Mouse (Mus musculus) retina, postnatal 7 days (tissue): ENCODE data around the gene Dock3.
A peak's percentile ranks its signal among the peaks of the same experiment; 100 is the strongest.
"Not testable (repeated sequence)": the region's sequence is repeated elsewhere in the genome, so short reads cannot be mapped to it uniquely, and the experiment has no call there.

Experiments used
- DNase-seq: peaks from one replicate; pipeline ENCODE4 v3.0.0-alpha.2; 2012; ENCODE audit warnings: low read depth, low spot score

Gene Dock3

DNA sequence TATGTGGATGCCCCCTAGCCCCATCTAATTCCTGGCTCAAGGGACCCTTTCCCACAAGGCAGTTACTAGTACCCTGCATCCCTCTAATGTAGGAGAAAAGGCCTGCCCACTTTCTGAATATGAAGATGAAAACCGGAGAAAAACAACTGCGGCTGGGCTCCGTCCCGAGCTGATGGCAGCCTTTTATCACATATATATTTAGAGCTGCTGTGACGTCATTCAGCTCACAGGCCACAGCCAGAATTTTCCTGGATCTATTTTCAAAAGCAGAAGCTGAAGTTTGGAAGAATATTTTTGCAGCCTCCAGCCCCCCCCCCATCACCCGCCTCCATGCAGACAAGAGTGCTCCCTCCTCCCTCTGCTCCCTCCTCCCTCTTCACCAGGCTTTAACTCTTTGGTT is 27.9 kb upstream of the Dock3 start:
- DNase-seq: no peak

- no peak for DNase-seq
These were observed 23.9 kb upstream of the Dock3 start for GRCm38 (mm10) chr9:107255596-107255995.

DNA sequence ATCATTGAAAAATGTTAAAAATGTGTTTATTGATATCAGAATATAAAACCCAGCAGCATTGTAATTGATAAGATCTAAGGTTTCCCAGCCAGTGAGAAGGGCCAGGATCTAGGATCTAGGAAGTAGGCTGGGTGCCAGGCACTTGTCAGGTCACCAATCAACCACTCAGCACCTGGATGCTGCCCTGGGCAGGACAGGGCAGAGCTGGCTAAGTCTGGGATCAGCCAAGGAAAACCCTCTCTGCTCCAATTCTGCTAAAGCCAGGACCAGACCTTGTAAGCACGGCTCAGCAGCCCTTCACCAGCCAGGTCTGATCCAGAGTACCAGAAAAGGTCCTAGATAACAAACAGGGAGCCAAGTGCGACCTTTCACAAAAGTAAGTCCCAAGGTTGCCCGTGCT is 23.2 kb upstream of the Dock3 start:
- no peak for DNase-seq

- no peak for DNase-seq
These were observed 22.8 kb upstream of the Dock3 start for GRCm38 (mm10) chr9:107254476-107254875.

- DNase-seq: no peak
These were observed 20.5 kb upstream of the Dock3 start for GRCm38 (mm10) chr9:107252164-107252563.

DNA sequence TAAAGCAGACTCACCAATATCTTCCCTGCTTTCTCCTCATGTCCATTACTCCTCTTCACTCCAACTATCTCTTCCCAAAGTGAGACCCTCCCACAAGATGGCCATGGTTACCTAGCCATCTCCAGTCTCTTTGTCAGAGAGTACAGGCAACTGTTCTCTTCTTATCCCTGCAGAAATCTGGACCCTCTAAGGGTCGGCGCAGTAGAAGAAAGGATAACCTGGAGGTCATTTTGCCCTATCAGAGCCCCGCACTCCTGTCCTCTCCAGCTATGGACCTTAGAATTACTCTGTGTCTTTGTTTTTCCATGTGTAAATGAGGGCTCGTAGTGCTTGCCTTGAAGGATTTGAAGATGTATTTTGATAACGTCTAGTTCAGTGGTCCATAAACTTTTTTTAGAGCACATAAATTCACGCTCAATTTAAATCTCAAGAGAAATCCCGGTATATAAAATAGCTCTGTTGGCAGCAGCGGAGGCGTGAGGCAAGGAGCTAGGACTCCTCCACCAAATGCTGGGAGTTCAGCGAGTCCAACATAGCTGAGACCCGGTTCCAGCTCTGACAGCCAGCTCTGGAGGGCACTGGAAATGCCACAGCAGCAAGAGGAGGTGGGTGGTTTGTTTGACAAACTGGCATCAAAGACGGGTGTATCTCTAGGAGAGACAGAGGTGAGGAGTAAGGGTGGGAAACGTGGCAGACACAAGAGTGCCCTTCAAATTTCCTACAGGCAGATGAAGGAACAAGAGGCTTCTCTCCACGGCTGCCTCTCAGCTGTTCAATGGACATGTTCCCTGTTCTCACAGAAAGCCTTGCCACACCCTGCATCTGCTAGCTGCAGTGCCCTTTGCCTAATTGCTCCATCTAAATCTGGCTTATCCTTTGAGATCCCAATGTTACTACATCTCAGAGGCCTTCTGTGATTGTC is 19.0 kb upstream of the Dock3 start:
- DNase-seq: no peak

DNA sequence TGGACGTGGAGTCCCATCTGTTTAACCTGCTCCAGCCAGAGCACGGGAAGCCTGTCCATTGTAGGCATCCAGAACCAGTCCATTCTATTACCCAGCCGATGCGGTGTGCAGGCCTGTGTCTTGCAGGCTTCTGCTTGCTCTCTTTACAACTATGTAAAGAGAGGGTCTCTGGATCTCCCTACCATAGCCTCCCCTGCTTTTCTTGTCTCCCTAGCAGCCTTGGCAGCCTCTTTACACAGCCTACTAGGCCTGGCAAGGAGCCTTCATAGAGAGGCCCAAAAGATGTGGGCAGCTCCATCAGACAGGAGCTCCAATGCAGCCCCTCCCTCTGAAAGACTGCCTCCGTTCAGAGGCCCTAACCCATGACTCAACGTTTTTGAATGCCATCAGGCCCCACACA is 17.4 kb upstream of the Dock3 start:
- no peak for DNase-seq

- DNase-seq: no peak
These were observed 14.5 kb upstream of the Dock3 start for GRCm38 (mm10) chr9:107246170-107246569.

GRCm38 (mm10) chr9:107245311-107245710 is 13.6 kb upstream of the Dock3 start:
- DNase-seq: no peak

GRCm38 (mm10) chr9:107236151-107236550 is 4.4 kb upstream of the Dock3 start:
- DNase-seq: no peak

DNA sequence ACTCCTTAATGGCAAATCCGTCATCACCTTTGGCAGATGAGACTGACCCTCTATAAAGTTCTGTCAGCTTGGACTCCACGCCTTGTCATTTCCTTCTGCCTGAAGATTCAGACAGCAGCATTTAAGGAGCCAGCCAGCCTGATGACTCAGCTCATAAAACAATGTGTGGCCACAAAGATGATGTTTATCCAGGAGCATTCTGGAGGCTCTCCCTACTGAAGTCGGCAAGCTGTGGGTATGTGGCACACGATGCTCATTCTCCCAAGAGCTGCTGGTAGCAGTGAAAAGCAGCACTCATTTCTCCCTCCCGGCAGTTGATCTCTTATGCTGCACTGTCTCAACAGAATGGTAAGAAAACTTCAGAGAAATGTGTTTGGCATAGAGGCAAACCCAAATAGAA is 3.6 kb upstream of the Dock3 start:
- DNase-seq: no peak

- no peak for DNase-seq
These were observed 431 bp upstream of the Dock3 start for GRCm38 (mm10) chr9:107232140-107232539.

- DNase-seq: peak; percentile 38
These were observed 644 bp downstream of the Dock3 start for GRCm38 (mm10) chr9:107230991-107231538.

- no peak for DNase-seq
These were observed 7.1 kb downstream of the Dock3 start for GRCm38 (mm10) chr9:107224597-107224996.

GRCm38 (mm10) chr9:107174831-107175230 is 56.9 kb downstream of the Dock3 start:
- not testable (repeated sequence) for DNase-seq

DNA sequence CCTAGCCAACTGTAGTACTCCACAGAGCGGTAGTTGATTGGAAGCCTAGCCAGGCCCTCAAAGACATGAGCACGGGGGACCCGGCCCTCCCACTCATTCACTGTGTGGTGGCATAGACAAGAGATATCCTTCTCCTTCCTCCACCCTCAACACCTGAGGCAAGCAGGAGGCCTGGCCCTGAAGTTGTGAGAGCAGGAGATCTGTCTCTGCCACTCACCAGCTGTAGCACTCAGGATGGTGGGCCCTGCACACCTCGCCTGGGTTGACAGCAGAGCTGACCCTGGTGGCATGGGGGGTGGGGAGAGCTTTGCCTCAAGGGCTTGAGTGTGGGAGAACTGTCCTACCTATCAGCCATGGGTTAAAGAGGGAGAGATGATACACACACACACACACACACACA is 65.9 kb downstream of the Dock3 start:
- DNase-seq: no peak

DNA sequence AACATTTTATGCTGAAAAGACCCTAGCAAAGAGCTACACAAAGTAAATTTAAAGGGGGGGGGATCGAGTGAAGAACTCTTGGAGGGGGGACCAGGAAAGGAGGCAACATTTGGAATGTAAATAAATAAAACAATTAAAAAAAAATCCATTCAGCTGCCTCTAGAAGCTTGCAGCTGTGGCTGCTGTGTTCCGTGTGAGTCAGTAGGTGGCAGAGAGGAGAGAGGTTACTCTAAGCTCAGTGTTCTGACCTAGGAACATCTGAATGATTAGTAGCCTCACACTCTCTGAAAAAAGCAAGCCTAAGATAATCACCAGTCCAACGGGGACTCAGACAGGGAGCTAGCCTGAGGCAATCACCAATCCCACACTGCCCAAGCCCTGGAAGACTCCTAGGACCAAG is 66.9 kb downstream of the Dock3 start:
- DNase-seq: no peak

- DNase-seq: not testable (repeated sequence)
These were observed 75.3 kb downstream of the Dock3 start for GRCm38 (mm10) chr9:107156388-107156787.

- no peak for DNase-seq
These were observed 118.9 kb downstream of the Dock3 start for GRCm38 (mm10) chr9:107112791-107113190.

DNA sequence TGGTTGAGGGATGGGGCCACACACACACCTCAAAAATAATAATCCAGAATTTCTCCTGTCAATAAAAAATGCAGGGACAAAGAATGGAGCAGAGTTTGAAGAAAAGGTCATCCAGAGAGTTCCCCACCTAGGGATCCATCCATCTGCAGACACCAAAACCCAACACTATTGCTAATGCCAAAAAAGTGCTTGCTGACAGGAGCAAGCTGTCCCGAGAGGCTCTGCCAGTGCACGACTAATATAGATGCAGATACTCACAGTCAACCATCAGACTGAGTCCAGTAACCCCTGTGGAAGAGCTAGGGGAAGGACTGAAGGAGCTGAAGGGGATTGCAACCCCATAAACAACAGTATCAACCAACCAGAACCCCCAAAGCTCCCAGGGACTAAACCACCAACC is 119.7 kb downstream of the Dock3 start:
- DNase-seq: no peak

DNA sequence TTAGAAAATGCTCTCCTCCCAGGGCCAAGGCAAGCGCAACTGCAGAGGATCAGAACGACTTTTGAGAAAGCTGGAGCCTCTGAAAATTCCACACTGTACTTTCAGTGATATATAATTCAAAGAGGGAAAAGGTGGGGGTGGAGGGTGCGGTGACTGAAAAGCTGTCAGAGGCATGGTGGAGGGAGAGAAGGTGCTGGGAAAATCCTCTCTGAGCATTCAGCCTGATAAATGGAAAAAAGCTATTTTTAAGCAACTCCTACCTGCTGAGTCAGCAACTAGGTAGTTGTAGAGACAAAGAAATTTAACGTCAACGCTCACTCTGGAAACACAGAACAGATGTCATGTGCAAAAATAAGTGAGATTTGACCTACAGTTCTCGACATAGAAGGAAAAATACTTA is 132.2 kb downstream of the Dock3 start:
- DNase-seq: no peak

- DNase-seq: not testable (repeated sequence)
These were observed 142.3 kb downstream of the Dock3 start for GRCm38 (mm10) chr9:107089451-107089850.

DNA sequence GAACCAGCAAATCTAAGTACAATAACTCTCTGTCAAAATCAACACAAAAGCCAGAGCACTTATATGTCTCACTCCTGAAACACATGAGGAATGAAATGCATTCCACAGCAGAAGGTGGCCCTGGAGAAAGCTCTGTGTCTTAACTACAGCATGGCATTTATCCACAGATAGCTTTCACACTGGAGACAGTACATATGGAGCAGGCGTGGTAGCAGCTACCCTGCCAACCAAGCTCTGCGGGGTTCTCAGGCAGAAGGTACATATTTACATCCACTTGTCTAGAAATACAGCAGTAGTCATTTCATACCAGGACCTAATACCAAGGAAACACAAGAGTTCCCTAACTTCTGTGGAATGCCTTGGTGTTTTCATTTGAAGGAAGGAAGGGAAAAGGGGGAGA is 144.2 kb downstream of the Dock3 start:
- DNase-seq: no peak
